Mouse (Mus musculus) WW6 (cell line): ENCODE data around the gene Cobl.

Experiments used
- DNase-seq: peaks from one replicate; pipeline ENCODE4 v3.0.0-alpha.2; 2013; ENCODE audit warnings: low read depth, low spot score

Cobl gene

GRCm38 (mm10) chr11:12444215-12444614, 20.5 kb downstream of the Cobl start:
- DNase-seq = no peak

GRCm38 (mm10) chr11:12443614-12444013, 21.1 kb downstream of the Cobl start:
- no peak for DNase-seq

GRCm38 (mm10) chr11:12443185-12443584, 21.6 kb downstream of the Cobl start:
- DNase-seq = no peak

- no peak for DNase-seq
Measured at GRCm38 (mm10) chr11:12442283-12442682, 22.5 kb downstream of the Cobl start.

GRCm38 (mm10) chr11:12435905-12436304, 28.9 kb downstream of the Cobl start:
- no peak for DNase-seq

- no peak for DNase-seq
Measured at GRCm38 (mm10) chr11:12435018-12435417, 29.7 kb downstream of the Cobl start.

GRCm38 (mm10) chr11:12434597-12434996, 30.2 kb downstream of the Cobl start:
- no peak for DNase-seq

- no peak for DNase-seq
Measured at GRCm38 (mm10) chr11:12431911-12432310, 32.8 kb downstream of the Cobl start.

GRCm38 (mm10) chr11:12430231-12431041, 34.3 kb downstream of the Cobl start:
- no peak for DNase-seq

- no peak for DNase-seq
Measured at GRCm38 (mm10) chr11:12426746-12427145, 38.0 kb downstream of the Cobl start.

- DNase-seq = no peak
Measured at GRCm38 (mm10) chr11:12424205-12424604, 40.6 kb downstream of the Cobl start.

- no peak for DNase-seq
Measured at GRCm38 (mm10) chr11:12421183-12421582, 43.6 kb downstream of the Cobl start.

GRCm38 (mm10) chr11:12420146-12420545, 44.6 kb downstream of the Cobl start:
- no peak for DNase-seq

- no peak for DNase-seq
Measured at GRCm38 (mm10) chr11:12416899-12417298, 47.9 kb downstream of the Cobl start.

GRCm38 (mm10) chr11:12415329-12415728, 49.4 kb downstream of the Cobl start:
- DNase-seq = no peak

GRCm38 (mm10) chr11:12411950-12412349, 52.8 kb downstream of the Cobl start:
- no peak for DNase-seq

GRCm38 (mm10) chr11:12411075-12411807, 53.5 kb downstream of the Cobl start:
- DNase-seq = no peak

- DNase-seq = no peak
Measured at GRCm38 (mm10) chr11:12409463-12409862, 55.3 kb downstream of the Cobl start.

GRCm38 (mm10) chr11:12407834-12408233, 56.9 kb downstream of the Cobl start:
- no peak for DNase-seq

- no peak for DNase-seq
Measured at GRCm38 (mm10) chr11:12399903-12400302, 64.9 kb downstream of the Cobl start.

- no peak for DNase-seq
Measured at GRCm38 (mm10) chr11:12396196-12396595, 68.6 kb downstream of the Cobl start.

- no peak for DNase-seq
Measured at GRCm38 (mm10) chr11:12394701-12395100, 70.1 kb downstream of the Cobl start.

- DNase-seq = no peak
Measured at GRCm38 (mm10) chr11:12394151-12394550, 70.6 kb downstream of the Cobl start.
